Mouse (Mus musculus) intestine, postnatal 0 days (tissue): ENCODE measurements at regions not wholly inside any gene's neighbourhood (a gene's known extent, or its start where the extent isn't known, plus 50 kb on each side); places are given as distances from the start of the nearest gene placed in this dataset.
A peak's percentile ranks its signal among the peaks of the same experiment; 100 is the strongest.
"Not testable (repeated sequence)": the region's sequence is repeated elsewhere in the genome, so short reads cannot be mapped to it uniquely, and the experiment has no call there.

Experiments used
- ATAC-seq: fragments of 200-750 bp; cut with Nextera tagmentation; 2 replicates; pipeline ENCODE4 v1.8.0; 2017; ENCODE audit warnings: mild to moderate bottlenecking, moderate TSS enrichment, moderate library complexity
- H3K27ac ChIP-seq: fragments of 300-500 bp; sonication (generic); 2 replicates; pipeline ENCODE4 v1.5.1; 2014; ENCODE audit warnings: mild to moderate bottlenecking, low read depth, low read length, moderate library complexity
- H3K27me3 ChIP-seq: fragments of 300-500 bp; sonication (generic); replicated peaks from 2 replicates; pipeline ENCODE4 v1.6.1; 2014; ENCODE audit warnings: low read length, mixed read lengths; ENCODE audit not compliant: control insufficient read depth, insufficient read depth
- H3K36me3 ChIP-seq: fragments of 300-500 bp; sonication (generic); 2 replicates; pipeline ENCODE4 v1.6.1; 2014; ENCODE audit warnings: mild to moderate bottlenecking, moderate library complexity; ENCODE audit not compliant: control insufficient read depth, insufficient read depth
- H3K4me1 ChIP-seq: fragments of 300-500 bp; sonication (generic); replicated peaks from 2 replicates; pipeline ENCODE4 v1.6.1; 2014; ENCODE audit warnings: antibody characterized with exemption, low read length, mixed read lengths; ENCODE audit not compliant: control insufficient read depth, insufficient read depth
- H3K4me2 ChIP-seq: fragments of 300-500 bp; sonication (generic); replicated peaks from 2 replicates; pipeline ENCODE4 v1.6.1; 2014; ENCODE audit warnings: low read depth, mild to moderate bottlenecking, moderate library complexity
- H3K4me3 ChIP-seq: fragments of 300-500 bp; sonication (generic); 2 replicates; pipeline ENCODE4 v1.5.1; 2014; ENCODE audit warnings: low read depth, low read length
- H3K9ac ChIP-seq: fragments of 300-500 bp; sonication (generic); 2 replicates; pipeline ENCODE4 v1.6.1; 2014; ENCODE audit warnings: mild to moderate bottlenecking, low read depth, low read length
- H3K9me3 ChIP-seq: fragments of 300-500 bp; sonication (generic); 2 replicates; pipeline ENCODE4 v1.6.1; 2016; ENCODE audit warnings: mixed run types; ENCODE audit not compliant: control insufficient read depth
- CTCF ChIP-seq: sonication (generic); IDR thresholded peaks from 2 replicates; pipeline ENCODE4 v1.5.1; 2016; ENCODE audit warnings: low read depth, mild to moderate bottlenecking, control low read depth, antibody characterized with exemption, moderate library complexity
- WGBS: fragments of 180-500 bp; shearing (Covaris S2); extraction: QIAGEN DNeasy Blood & Tissue Kit; methylation state at CpG from one replicate; pipeline ENCODE4 v1.1.7; 2014; 5-methylcytosine and 5-hydroxymethylcytosine counted together

DNA sequence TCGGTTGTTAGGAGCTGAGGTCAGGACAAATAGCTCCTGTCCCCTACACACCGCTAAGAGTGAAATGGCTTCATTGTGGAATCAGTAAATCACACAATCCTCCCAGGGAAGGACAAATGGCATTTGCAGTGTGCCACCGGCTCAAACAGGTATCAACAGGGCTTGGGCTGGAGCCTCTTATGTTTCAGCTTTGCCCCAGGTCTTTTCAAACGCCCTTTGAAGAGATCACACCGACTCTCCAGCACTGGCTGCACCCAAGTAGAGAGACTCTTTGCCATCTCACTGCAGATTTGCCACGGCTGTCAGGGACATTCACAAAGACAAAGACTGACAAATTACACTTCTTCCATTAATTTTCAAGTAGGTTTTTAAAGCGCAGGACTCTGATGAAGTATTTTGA lies 217.7 kb downstream of the Mat2b start:
- 38% methylated on average over 7 of the region's 7 CpGs for WGBS
- Histone ChIP-seq H3K9ac (no peak overlapping the region), H3K4me1 (no peaks in the 10 kb centered on the region), H3K27me3 (no peaks in the 10 kb centered on the region), H3K4me2 (no peak overlapping the region), H3K9me3 (no peaks in the 10 kb centered on the region), H3K36me3 (no peaks in the 10 kb centered on the region), H3K4me3 (no peak overlapping the region), H3K27ac (no peak overlapping the region)
- no peak for TF ChIP-seq CTCF
- no peak for ATAC-seq

DNA sequence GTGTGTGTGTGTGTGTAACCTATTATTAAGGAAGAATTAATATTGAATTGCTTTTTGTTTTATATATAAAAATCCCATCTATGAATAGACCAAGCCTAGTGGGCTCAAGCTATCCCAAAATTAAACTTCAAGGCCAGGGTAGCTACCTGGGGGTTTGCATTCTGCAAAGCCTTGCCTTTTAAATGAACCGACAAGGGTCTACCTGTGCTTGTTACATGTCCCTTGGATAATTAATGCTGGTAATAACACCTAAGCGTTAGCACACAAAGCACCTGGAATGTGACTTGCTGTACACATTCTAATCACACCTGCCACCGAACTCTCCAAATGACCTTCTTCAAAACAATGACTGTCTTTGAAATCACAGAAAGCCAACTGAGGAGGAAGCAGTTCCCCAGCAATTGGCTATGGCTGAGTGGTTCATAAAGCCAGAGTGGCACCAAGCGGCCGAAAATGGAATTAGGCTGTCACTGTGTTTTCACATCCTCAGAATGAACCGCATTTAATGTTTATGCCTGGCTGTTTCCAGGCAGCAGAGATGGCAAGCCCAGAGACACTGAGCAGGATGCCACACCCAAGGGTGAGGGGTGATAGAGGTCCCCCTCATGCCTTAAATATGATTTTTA lies 225.8 kb downstream of the Mat2b start:
- H3K9me3 ChIP-seq = no peaks in the 10 kb centered on the region
- TF ChIP-seq CTCF = peak; percentile 73
- no peaks in the 10 kb centered on the region for H3K27me3 ChIP-seq
- no peaks in the 10 kb centered on the region for H3K36me3 ChIP-seq
- no peak overlapping the region for H3K27ac ChIP-seq
- no peak overlapping the region for H3K9ac ChIP-seq
- no peak for ATAC-seq
- no peak overlapping the region for H3K4me3 ChIP-seq
- no peaks in the 10 kb centered on the region for H3K4me1 ChIP-seq
- 20% methylated on average over 6 of the region's 6 CpGs for WGBS
- no peak overlapping the region for H3K4me2 ChIP-seq

DNA sequence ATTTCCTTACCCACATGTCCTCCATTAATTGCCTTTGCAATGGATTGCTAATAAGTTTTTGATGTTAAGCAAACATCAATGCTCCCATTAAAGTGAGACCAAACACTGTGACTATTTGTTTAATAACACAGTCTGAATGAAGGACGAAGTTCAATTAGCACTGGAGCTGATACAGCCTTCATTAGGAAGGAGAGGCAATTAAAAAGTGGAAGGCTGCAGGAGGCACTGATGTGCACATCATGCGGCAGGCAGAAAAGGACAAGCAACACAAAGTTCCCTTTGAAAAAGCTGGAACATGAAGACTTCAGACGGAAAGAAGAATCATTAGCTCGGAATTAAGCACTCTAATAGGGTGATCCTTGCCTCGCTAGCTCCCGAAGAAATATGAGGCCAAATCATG lies 238.4 kb downstream of the Mat2b start:
- TF ChIP-seq CTCF = no peak
- Histone ChIP-seq H3K27ac (no peak overlapping the region), H3K4me3 (no peak overlapping the region), H3K9ac (no peak overlapping the region), H3K4me2 (no peak overlapping the region), H3K27me3 (no peaks in the 10 kb centered on the region), H3K36me3 (no peaks in the 10 kb centered on the region), H3K4me1 (no peaks in the 10 kb centered on the region), H3K9me3 (no peaks in the 10 kb centered on the region)
- WGBS = 72% methylated on average over 6 of the region's 6 CpGs
- no peak for ATAC-seq

DNA sequence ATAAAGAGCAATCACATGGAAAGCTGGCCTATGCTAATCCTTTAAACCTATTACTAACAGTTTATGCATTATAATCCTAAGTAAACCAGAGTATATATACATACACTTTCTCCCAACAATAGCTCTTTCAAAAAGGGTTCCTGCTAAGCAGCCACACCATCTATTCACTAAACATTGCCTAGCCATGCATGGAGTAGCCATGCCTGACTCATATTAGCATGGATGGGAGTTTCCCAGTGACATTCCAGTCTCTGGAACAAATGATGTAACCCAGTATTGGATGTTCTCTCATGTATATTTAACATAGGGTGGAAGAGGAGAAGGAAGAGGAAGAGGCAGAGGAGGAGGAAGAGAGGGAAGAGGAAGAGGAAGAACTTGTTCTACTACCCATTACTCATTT lies 240.0 kb downstream of the Mat2b start:
- H3K4me3 ChIP-seq, H3K36me3 ChIP-seq, H3K9me3 ChIP-seq, H3K4me1 ChIP-seq, H3K27me3 ChIP-seq, H3K9ac ChIP-seq, H3K4me2 ChIP-seq, H3K27ac ChIP-seq, ATAC-seq: not testable (repeated sequence)

DNA sequence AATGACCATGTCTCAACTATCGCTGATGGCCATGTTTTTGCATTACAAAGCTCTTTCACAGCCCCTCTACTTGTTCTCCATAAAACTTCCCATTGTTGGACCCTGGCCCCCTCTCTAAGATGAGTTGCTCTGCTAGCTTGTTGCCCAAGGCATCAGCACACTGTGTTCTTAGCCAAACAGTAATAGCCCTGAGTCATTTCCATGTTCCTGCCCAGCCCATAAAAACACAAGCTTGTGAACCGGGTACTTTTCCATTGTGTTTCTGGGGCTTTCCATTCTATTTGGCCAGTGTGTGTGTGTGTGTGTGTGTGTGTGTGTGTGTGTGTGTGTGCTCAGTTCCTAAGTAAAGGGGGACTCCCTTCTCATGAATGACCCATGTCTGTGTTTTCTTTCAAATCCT lies 248.2 kb downstream of the Mat2b start:
- Histone ChIP-seq H3K27ac (no peak overlapping the region), H3K27me3 (no peaks in the 10 kb centered on the region), H3K4me2 (no peak overlapping the region), H3K9ac (no peak overlapping the region), H3K4me3 (no peak overlapping the region), H3K9me3 (no peaks in the 10 kb centered on the region), H3K36me3 (no peaks in the 10 kb centered on the region), H3K4me1 (no peaks in the 10 kb centered on the region)
- no peak for ATAC-seq
- TF ChIP-seq CTCF = no peak
- WGBS = 85% methylated on average over 2 of the region's 2 CpGs

DNA sequence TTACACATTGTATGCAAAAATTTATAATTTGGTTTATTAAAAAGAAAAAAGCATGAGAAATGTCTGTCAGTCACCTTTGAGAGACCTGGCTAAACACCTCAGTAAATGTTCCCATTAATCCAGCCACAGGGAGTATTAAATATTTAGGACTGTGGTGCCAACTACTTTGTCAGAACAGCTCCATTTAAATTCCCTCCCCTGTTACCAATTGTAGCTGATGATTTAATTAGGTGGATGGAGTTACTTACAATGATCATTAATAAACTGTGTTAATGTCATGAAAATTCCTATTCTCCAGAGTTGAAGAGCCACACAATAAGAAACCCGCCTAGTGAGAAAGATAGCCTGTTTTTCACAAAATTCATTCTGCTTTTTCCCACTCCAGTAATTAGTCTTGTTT lies 261.0 kb downstream of the Mat2b start:
- no peaks in the 10 kb centered on the region for H3K4me1 ChIP-seq
- no peak overlapping the region for H3K4me3 ChIP-seq
- no peaks in the 10 kb centered on the region for H3K36me3 ChIP-seq
- no peak overlapping the region for H3K27ac ChIP-seq
- no peak overlapping the region for H3K9ac ChIP-seq
- TF ChIP-seq CTCF = no peak
- H3K9me3 ChIP-seq = no peaks in the 10 kb centered on the region
- 90% methylated on average over 1 of the region's 1 CpGs for WGBS
- ATAC-seq = no peak
- no peaks in the 10 kb centered on the region for H3K27me3 ChIP-seq
- no peak overlapping the region for H3K4me2 ChIP-seq

DNA sequence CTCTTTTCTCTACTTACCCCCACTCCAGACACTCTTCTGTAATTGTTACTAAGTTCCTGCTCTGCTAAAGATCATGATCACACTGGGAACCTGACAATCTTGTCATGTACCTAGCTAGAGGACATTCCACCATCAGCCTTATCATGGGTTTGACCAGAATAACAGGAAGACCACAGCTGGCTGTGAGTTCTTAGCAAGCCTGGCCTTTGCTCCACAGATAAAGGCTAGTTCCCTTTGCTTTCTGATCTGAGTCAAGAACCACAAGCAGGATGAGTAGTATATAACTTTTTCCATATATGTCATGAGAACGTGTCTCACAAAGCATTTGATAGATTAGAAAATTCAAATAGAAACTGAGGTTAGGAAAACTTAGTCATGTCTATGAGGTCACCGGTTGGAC lies 266.1 kb downstream of the Mat2b start:
- Histone ChIP-seq H3K4me3 (no peak overlapping the region), H3K27ac (no peak overlapping the region), H3K27me3 (no peaks in the 10 kb centered on the region), H3K4me1 (no peaks in the 10 kb centered on the region), H3K36me3 (no peaks in the 10 kb centered on the region), H3K9me3 (no peaks in the 10 kb centered on the region), H3K9ac (no peak overlapping the region), H3K4me2 (no peak overlapping the region)
- ATAC-seq = no peak
- WGBS = 85% methylated on average over 2 of the region's 2 CpGs
- TF ChIP-seq CTCF = no peak
